Mouse (Mus musculus) heart, adult 2 months (tissue): Measurements from ENCODE around the gene Atp8a1.

ENCODE experiments used
- CTCF ChIP-seq: fragments of 200-600 bp; IDR thresholded peaks from 2 replicates; pipeline ENCODE4 v1.8.1; 2022; ENCODE audit warnings: antibody characterized with exemption, mild to moderate bottlenecking, moderate library complexity
- POLR2A ChIP-seq: fragments of 200-500 bp; IDR thresholded peaks from 2 replicates; pipeline ENCODE4 v1.6.1; 2011; ENCODE audit warnings: mild to moderate bottlenecking, low read depth, low read length, control low read depth; ENCODE audit not compliant: insufficient read depth

GRCm38 (mm10) chr5:67884422-67885210 is 37.4 kb upstream of the Atp8a1 start:
- no peak for TF ChIP-seq CTCF
- TF ChIP-seq POLR2A, result no peak
